Mouse (Mus musculus): Measurements from ENCODE around the gene Arhgef33.
"Not testable (repeated sequence)": the region's sequence is repeated elsewhere in the genome, so short reads cannot be mapped to it uniquely, and the experiment has no call there.

The Arhgef33 gene

DNA sequence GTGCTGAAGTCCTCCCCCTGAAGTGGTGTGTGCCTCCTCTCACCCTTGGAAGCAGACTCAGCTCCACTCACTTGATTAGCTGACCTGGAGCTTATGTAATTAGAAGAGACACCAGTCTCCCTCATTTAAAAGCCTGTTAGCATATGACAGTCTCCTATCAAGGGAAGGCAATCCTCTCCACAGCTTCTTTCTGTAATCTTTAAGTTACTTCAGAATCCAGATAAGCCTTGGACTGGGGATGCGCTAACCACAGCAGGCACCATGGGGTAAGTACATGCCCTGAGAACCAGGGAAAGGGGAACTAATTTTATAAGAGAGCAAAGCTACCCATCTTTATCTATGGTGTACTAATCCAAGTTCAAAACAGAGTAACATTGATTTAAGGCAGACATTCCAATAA is at the start of gene Arhgef33:
Arhgef33 (plus strand) TSS at position 157 of the 400 bp plus-strand sequence.
- no peak for DNase-seq (ENCODE audit: low spot score)

DNA sequence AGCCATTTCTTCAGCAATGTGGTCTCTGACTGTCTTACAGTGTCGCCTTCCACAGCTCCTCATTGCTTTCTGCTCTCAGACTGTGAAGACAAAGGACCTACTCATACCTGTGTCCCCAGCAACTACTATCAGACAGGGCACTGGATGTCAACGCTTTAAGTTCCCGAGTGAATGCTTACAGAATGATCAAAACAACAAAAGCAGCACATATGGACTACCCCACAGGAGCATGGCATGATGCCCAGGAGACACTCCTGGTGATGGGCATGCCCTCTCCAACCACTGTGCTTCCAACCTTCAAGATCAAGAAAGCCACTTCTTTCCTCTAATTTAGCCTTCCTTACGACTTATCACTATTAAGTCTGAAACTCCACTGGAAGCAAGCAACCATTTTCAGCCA is 40.1 kb upstream of the Arhgef33 start:
- DNase-seq (ENCODE audit: low spot score) = no peak

DNA sequence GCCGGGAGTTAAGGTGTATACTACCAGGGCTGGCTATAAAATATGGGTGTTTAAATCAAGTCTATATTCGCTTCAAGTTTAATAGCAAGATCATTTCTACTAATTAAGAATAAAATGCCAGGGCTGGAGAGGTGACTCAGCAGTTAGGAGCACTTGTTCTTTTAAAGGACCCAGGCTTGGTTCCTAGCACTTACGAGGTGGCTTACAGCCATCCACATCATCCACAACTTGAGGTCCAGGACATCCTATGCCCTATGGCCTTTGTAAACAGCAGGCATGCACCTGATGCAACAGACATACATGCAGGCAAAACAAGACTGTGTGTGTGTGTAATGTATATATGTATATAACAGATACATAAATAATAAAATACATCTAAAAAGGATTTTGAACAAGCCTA is 39.1 kb upstream of the Arhgef33 start:
- DNase-seq (ENCODE audit: low spot score) = no peak

DNA sequence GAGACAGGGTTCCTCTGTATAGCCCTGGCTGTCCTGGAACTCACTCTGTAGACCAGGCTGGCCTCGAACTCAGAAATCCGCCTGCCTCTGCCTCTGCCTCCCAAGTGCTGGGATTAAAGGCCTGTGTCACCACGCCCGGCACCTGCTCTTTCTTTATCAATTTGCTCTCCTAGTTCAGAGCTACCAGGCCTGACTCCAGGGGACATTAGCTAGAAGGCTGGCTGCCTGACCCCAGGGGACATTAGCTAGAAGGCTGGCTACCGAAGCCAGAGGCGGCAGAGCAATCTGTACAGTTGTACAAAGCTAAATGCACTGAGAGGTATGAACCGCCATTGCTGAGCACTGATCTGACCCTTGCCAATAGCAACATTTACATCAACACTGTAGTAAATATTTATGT is 36.6 kb upstream of the Arhgef33 start:
- not testable (repeated sequence) for DNase-seq (ENCODE audit: low spot score)

DNA sequence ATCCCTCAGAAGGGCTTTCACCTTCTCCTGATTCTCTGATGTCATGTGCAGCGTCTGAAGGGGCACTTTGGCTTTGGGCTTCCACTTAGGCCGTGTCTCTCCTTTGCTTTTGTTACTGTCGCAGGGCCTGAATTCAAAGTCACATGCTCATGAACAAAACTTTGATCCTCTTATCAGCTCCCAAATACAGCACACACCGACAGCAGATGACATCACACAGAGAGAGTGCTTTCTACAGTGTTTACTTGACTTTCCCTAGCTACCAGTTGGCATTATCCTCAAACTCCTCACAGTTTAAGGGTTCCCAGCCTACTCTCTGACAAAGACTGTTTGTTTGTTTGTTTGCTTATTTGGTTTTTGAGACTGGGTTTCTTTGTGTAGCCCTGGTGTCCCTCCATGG is 29.0 kb upstream of the Arhgef33 start:
- no peak for DNase-seq (ENCODE audit: low spot score)

DNA sequence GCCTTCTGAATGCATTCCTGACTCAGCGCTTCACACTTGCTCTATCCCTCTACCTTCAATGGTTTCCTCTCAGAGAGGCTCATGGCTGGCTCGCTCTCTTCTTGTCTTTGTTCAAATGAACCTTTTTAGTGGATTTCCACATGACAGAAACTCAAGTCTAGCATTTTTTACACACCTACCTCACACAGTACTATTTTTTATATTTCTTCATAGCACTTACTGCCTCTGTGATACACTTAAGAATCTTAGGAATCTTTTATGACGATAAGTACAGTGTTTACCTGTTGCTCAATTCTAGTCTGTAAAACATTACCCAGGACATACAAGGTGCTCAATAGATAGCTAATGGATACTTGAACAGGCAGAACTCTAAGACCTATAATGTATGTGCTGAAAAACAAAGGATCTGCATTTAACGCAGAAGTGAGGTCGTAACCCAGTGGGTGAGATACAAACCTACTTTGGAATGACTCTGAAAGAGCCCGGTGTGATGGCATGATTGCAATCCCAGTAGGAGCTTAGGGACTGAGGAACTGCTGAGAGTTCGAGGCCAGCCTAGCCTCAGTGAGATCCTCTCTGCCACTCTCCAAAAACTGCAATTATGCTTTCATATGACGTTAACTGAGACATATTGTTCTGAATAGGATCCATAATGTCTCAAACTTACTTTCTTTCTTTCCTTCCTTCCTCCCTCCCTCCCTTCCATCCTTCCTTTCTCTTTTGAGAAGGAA is 27.7 kb upstream of the Arhgef33 start:
- DNase-seq (ENCODE audit: low spot score) = no peak

DNA sequence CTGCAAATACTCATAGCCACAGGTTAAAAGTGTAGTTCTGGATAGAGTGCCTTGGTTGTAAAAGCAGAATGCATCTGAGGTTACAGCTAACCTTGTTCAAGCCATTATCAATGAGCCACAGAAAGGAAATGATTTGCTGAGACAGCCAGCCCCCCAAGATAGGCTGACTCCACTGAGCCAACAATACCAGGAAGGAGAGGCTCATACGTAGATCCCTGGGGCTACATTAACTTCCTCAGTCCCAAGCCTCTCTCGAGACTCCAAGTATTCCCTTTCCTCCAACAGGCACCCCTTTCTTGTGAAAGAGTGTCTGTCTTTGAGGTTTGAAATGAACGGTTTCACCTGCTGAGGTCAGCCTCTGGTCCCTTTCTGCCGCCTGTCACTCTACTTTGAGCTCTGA is 22.8 kb upstream of the Arhgef33 start:
- no peak for DNase-seq (ENCODE audit: low spot score)

DNA sequence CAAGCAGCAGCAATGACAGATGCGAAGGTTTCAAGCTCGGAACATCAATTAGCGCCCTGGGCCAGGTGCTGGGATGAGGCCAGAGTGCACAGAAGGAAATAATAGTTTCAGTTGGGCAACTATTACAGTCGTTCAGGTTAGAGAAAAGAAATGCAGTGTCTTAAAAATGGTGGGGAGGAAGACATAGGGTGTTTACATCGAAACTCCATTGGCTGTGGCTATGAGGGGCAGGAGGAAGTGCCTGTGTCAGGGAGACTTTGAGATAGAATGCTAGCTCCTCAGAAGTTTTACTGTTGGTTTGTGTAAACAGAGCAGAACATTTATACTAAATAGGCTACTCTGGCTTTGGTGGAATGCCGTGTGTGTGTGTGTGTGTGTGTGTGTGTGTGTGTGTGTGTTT is 19.2 kb upstream of the Arhgef33 start:
- no peak for DNase-seq (ENCODE audit: low spot score)

DNA sequence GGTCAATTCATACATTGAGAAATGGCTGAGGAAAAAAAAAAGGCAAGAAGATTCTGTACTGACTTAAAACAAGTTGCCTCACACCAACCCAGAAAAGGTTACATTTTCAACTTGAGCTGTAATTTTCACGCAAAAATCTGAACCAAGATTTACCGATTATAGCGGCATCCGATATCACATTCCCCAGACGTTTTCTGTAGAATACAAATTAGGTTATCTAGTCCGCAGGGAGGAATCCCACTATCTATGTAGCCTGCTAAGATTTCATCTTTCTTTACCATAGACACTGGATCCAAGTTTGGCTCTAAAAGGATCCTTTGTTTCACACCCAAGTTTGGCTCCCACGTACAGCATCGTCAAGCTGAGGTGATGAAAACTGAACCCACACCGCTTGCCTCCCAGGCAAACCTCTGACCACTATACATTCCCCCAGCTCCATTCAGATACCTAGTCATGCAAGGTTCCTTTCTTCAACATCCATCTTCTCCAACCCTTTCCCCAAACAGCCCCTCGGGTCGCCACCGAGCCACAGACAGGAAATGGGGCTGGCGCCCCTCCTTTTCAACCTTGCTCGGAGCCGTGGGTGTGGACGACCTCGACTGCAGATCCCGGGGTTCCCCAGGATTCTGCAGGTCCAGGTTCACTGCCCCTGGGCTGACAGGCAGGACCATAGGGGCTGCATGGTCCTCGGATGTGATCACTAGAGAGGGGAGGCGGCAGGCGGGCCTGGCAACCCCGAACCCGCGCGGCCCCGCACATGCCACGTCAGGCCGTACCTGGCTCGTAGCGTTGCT is 17.7 kb upstream of the Arhgef33 start:
- peak; percentile 51 for DNase-seq (ENCODE audit: low spot score)

DNA sequence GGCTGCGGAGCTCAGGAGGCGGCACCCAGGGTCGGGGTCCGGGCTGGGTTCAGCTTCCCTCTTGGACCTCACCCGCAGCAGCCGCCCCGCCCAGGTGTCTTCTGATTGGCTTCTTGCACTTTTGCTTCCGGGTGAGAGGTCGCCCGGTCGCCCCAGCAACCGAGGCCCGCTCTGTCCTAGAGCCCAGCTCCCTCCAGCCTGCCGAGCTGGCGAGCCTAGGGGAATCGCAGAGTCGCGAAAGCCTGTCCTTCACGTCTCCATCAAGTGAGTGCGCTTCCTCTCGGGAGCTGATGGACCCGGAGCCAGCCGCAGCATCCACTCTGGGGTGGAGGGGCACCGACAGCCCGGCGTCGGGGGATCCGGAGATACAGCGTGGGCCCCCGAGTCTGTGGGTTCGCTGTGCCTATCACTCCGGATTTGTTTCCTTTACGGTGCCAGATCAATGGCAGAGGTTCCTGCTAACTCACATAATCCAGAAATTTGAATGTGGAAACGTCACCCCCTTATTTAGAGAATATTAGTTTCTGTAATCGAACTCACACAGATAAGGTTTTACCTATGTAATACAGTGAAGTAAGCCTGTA is 17.0 kb upstream of the Arhgef33 start, which contains the start of the genes Morn2 and Dhx57:
Morn2 (plus strand) TSS at position 130 of the 584 bp plus-strand sequence.
Dhx57 (minus strand) TSS at position 403 of the 584 bp plus-strand sequence.
- peak; percentile 92 for DNase-seq (ENCODE audit: low spot score)

DNA sequence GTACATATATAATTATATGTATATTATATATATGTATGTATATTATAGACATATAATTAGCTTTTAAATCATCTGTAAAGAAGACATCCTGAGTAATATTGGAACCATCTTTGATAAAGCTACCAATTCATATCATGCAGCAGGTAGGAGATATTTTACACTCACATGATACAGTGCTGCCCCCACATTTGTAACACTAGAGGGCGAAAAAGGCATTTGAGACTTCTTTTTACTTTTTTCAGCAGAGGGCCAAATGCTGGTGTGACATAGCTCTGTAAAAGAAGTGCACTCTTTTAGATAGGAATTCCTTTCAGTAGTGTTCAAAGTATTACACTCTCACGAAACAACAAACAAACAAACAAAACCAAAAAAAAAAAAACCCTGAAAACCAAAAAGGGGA is 16.1 kb upstream of the Arhgef33 start:
- peak; percentile 49 for DNase-seq (ENCODE audit: low spot score)

DNA sequence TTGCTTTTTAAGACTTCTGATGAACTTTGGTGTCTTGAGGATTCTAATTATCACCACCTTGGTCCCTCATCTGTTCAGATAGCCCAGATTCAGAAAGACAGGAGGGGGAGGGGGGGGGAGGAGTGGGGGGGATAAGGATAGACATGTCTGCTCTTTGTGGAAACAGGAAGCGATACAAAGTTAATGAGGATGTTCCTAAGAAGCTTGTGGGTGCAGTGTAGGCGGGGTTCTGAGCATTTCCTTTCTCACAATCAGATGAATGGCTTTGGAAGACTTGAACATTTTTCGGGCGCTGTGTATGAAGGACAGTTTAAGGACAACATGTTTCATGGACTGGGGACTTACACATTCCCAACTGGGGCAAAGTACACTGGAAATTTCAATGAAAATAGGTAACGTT is 11.9 kb upstream of the Arhgef33 start:
- no peak for DNase-seq (ENCODE audit: low spot score)

DNA sequence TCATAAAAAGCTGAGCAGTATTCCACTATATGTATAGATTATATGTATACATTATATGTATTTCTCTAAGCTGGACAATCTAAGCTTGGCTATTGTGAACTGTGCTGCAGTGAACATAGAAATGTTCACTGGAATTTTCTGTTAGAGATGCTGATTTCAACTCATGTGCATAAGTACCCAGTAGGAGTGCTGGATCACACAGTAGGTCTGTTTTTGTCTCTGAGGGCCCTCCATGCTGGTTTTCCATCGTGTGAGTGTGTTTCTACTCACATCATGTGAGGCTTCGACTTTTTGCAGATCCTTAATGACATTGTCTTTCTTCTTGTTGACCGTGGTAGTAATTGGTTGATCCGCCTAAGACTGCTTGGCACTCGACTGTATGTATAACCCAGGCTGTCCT is 8.4 kb upstream of the Arhgef33 start:
- DNase-seq (ENCODE audit: low spot score) = no peak

DNA sequence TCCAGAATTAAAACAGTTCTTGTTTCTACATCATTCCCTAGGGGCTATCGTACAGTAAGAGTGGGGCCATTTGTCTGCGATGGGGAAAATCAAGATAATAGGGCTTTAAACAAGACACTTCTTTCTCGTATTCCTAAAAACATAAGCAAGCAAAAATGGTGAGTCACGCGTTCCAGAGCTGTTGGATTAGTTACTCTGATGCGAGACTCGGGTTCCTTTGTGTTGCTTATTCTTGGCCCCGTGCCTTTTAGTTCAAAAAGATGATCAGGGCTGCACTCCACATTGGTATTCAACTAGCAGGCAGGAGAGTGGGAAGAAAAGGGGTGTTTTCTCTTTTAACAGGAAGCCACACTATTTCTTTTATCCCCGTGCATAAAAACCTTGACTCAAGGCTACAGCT is 4.6 kb downstream of the Arhgef33 start:
- no peak for DNase-seq (ENCODE audit: low spot score)

DNA sequence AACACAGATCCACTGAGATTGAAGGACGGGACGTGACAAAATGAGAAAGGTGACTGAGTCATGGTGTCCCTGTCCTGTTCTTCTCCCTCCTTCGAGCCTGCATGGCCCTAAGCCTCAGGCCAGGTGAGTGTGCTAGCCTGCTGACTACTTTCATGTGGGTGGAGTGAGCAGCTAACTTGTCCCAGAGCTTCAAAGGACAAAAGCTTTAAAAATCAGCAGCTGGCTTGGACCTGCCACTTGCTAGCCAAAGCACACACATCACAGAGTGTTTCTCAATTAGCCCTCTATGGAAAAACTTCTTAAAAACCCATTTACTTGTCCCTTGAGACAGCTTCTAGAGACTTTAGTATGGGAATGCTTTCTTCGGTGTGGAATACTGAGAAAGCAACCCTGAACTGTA is 5.2 kb downstream of the Arhgef33 start:
- DNase-seq (ENCODE audit: low spot score) = no peak

DNA sequence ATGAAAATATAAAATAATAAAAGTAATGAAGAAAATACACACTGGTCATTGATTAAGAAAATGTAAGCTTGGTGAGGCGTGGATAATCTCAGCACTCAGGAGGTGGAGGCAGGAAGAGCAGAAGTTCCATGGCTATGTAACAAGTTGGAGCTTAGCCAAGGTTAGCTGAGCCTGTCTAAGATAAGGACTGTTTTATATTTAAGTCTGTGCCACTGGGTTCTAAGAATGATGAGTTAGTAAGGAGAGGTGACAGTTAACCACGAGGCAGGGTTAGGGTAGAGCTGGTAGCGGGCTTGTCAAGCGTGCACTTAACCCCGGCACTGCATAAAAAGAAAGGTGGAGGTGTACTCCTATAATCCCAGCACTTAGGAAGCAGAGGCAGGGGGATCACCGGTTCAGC is 15.0 kb downstream of the Arhgef33 start:
- no peak for DNase-seq (ENCODE audit: low spot score)

DNA sequence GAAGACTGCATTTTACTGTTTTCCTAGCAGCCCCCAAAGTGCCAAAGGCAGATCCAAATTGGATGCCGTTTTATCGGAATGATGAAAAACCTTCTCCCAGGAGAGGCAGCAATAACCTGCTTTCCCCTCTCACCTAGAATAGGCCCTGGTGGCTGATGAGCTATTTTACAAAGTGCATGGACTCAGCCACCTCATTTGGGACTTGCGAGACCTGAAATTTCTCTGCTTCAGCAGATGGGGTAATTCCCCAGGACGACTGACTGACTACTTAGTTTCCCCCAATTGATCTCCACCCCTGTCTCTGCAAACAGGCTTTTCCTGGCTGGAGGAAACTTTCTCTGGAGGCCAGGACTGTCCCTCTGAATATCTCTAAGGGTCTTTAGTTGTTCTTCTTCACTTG is 15.8 kb downstream of the Arhgef33 start:
- DNase-seq (ENCODE audit: low spot score) = no peak

DNA sequence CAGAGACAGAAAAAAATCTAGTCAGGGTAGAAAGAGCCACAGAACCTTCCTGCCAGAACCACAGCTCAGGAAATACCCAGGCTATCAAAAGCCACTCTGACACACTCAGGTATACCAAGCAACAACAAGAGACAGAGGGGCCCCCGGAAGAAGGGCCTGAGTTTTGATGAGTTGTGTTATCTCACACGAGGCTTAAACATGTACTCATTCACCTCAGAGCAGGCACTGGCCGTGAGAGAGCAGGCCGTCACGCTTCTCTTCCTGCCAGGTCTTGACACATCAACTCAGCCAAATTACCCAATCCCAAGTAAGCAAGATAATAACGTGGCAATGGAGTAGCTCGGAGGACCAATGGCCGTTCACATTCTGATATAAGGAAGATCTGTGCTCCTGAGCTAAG is 16.5 kb downstream of the Arhgef33 start:
- peak; percentile 80 for DNase-seq (ENCODE audit: low spot score)

DNA sequence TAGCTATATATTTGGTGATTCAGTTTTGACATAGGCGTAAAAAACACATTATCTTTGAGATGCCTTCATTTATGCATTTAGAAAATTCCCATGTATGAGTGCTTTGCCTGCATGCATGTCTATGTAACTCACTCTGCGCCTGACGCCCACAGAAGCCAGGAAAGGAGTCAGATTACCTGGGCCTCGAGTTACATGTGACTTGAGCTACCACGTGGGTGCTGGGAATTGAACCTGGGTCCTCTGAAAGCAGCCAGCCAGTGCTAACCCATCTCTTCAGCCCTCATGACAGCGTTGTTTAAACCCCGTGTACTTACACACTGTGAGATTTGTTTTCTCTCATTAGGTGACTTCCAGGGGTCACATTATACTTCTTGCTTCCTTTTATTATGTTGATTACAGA is 17.3 kb downstream of the Arhgef33 start:
- no peak for DNase-seq (ENCODE audit: low spot score)

DNA sequence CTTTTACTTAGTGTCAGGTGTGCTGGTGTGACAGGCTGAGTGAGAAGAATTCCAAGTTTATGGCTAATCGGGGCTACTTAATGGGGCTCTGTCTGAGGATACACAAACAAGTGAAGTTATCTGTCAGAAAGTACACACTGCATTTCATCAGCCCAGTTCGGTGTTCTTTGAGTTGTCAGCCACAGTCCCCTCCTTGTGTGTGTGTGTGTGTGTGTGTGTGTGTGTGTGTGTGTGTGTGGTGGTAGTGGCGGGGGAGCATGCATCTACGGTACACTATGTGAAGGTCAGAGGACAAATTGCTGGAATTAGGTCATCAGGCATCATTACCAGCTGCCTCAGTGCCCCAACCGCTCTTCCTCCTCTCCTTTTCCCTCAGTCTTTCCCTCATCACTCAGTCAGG is 18.2 kb downstream of the Arhgef33 start:
- no peak for DNase-seq (ENCODE audit: low spot score)

DNA sequence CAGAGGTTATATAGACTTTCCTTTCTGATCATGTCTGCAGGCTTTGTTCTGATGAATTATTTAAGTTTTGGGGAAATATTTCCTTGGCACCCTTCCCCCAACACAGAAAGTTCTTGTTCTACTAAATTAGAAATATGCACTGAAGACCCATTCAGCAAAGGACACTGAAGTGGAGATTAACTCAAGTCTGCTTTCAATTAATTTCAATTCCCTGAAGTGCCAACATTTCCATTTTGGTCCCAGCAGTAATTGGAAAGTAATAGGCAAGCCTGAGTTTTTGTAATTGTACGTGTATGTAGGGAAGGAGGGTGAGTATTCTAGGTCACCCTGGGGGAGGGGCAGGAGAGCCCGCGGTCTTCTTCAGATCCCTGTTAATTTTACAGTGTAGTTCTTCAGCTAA is 19.2 kb downstream of the Arhgef33 start:
- DNase-seq (ENCODE audit: low spot score) = no peak

DNA sequence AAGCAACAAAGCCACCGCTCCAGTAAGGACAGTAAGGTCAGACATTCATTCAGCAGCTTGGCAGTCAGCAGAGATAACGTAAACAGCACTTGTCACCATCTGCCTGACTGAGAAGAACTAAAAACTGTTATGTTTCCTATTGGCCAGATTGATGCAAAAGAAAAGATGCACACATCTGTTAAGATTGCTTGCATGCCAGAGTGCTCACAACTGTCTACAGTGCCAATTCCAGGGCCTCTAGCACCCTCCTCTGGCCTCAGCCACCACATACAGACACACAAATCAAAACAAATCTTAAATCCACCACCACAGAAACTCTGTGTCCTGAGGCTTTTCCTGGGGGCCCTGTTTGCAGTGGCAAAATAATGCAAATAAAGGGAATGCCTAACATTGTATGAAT is 25.2 kb downstream of the Arhgef33 start:
- peak; percentile 39 for DNase-seq (ENCODE audit: low spot score)

DNA sequence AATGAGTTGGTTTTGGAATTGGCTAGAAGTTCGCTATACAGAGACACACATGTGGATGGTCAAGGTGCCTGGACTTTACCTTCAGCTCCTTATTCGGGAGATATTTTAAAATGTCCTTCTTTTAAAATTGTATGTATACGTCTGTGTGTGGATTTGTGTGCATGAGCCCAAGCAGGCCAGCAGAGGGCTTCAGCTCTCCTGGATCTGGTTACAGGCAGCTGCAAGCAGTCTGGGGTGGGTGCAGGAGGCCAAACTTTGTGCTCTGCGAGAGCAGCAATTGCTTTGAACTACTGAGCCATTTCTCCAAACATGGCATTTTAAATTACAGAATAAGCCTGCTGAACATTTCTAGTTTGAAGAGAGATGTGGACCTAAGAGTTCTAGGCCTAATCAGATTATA is 38.1 kb downstream of the Arhgef33 start:
- no peak for DNase-seq (ENCODE audit: low spot score)

Measured in T-cell, adult 2 months (primary cell).